Mouse (Mus musculus) thymus, adult 2 months (tissue): ENCODE data around the gene 4933424G06Rik.

Experiments used
- CTCF ChIP-seq: fragments of 200-500 bp; IDR thresholded peaks from 2 replicates; pipeline ENCODE4 v1.5.1; 2012; ENCODE audit warnings: mild to moderate bottlenecking, control low read depth, low read length, moderate library complexity, borderline replicate concordance; ENCODE audit not compliant: control insufficient read depth, poor library complexity, insufficient read depth; ENCODE audit errors: extremely low read depth
- POLR2A ChIP-seq: fragments of 200-500 bp; IDR thresholded peaks from 2 replicates; pipeline ENCODE4 v1.6.1; 2012; ENCODE audit warnings: mild to moderate bottlenecking, low read length, control low read depth, moderate library complexity; ENCODE audit not compliant: control insufficient read depth, poor library complexity, insufficient read depth; ENCODE audit errors: extremely low read depth

DNA sequence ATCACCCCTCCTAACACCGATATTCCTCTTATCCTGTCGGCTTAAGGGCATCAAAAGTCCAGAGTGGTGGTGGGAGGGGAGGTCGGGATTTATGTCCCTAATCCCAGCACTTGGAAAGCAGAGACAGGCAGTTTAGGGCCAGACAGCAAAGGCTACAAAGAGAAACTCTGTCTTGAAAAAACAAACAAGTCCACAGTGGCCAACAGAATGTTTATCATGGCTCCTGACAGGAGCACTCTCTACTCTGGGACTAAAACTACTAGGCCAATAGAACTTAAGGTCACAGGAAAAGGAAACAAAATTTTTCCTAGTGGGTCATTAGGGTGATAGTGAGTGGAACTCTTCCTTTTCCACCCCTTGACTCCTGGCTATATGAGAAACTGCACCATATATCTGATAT lies 35.0 kb upstream of the 4933424G06Rik start:
- TF ChIP-seq CTCF (no peak), POLR2A (no peak)
